Mouse (Mus musculus) brain, adult 2 months (tissue): ENCODE measurements around the gene Cbln3.

Experiments used
- DNase-seq: peaks from one replicate; pipeline ENCODE4 v3.0.0; 2011; ENCODE audit warnings: low read depth, low spot score

Cbln3 gene

DNA sequence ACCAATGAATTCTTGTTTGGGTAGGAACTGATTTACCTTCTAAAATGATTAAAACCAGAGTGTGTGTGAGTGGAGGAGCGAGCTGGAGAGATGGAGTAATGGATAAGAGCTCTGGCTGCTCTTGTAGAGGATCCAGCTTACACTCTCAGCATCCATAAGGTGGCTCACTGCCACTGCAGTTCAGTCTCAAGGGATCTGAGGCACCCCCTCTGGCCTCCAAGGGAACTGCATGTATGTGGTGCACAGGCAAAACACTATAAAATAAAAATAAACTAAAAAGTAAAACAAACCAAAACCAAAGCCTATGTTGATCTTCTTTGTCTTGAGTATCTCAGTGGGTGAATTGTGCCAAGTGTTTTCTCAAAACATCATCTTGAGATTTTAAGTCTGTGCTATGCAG is 4.6 kb downstream of the Cbln3 start:
- peak; percentile 94 for DNase-seq

DNA sequence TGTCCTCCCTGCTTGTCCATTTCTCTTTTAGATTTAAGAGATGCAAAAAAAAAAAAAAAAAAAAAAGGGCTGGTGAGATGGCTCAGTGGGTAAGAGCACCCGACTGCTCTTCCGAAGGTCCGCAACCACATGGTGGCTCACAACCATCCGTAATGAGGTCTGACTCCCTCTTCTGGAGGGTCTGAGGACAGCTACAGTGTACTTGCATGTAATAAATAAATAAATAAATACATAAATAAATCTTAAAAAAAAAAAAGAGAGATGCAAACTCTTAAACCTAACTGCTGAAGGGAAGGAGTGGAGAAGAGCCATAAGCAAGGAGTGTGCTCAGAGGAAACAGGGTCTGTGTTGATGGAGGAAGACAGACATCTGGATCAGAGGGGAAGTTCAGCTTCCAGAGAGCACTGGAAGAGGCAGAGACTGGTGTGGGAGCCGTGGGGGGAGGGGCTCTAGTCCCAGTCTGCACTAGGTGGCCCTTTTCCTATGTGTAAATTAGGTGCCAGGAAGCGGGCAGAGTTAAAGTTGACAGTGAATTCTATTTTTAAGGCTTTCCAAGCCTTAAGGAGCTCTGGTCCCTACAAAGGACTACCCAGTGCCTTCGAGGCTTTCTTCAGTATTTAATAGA is 5.8 kb downstream of the Cbln3 start:
- DNase-seq, result no peak

DNA sequence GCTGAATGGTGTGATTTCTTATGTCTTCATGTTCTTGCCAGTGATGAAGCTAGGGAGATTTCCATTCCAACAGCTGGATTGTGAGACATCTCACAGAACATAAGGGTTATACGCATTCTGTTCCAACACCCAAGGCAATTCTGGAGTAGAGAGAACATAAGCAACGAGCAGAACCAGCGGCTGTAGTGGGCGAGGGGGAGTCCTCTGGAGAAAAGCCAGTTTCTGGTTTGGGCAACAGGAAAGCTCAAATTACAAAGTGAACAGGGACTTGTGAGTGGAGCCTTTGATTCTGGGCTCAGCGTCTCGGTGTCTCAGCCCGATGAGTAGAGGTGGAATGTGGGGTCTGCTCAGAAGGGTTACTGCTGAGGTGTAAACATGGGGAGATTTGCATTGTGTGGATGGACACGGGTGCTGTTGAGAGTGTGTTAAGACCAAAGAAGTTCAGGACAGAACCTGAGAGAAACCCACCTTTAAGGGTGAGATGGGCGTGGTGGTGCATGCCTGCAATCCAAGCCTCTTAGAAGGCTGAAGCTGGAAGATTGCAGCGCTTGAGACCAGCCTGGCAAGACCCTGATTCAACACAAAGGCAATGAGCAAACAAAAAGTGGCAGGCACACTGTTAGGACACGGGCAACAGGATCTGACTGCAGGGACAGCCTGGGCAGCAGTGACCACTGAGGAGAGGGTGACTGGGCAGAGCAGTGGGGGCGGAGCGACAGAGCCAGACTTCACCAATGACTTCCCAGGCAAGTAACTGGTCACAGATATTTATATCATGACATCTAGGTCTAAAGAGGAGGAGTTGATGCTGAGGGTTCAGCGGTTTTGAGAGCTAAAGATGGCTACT is 6.5 kb downstream of the Cbln3 start:
- DNase-seq, result peak; percentile 71

DNA sequence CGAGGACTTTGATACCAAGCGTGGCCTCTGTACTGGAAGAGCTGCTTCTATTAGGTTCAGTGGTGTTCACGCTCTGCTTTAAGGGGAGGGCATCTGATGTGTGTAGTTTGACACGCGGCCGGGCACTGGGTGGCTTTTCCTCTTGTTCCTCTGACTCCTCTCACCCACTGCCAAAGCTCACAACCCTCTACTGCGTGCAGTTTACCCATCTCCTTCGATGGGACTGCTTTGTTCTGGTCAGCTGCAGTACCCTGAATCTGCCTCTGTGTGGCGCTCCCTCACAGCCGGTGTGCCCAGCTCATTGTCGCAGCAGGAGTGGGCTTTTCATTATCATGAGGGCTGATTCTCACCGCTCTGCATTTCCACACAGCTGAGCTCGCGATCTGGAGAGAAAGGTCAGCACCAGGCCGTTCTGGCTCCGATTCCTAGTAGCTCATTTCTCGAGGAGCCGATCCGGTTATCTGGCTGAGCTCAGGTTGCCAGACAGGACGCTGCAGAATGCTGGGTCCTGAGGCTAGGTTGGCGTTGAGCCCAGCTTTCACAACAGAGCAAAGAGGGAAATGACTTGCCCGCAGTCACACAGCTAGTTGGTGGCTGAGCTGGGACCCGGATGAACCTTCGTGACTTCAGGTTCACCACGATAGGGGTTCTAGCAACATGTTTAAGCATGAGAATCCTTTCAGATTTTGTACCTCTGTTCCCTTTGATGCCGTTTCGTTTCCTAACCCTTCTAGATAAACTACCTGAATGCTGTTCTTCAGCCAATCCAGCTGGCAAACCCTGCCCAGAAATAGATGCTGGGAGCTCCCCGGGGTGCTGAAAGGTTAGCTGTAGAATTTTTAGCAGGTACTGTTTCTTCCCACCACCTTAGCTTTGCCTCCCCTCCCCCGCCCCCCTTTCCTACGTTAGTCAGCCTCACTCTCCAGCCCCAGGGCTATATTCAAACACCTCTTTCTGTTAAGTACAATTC is 10.2 kb downstream of the Cbln3 start:
- DNase-seq, result peak; percentile 93

DNA sequence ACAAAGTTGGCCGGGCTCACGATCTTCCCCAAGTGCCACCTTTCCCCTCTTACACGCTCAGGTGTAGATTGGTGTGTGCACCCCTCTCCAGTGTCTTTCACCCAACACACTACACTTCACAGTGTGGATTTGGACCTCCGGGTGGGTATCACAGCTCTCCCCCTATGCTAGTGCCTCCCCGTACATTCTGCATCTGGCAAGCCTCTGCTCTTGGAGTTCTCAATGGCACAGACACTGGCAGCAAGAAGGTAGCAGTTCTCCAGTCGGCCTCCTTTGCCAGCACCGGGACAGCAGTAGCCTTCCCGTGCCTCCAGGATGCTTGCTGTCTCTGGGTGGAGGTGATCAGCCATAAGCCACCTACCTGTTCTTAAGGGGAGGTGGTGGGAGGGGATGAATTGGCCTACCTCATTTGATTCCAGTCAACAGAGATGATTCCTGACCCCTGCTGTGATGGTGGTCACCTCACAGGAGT is 10.9 kb downstream of the Cbln3 start:
- DNase-seq, result no peak

DNA sequence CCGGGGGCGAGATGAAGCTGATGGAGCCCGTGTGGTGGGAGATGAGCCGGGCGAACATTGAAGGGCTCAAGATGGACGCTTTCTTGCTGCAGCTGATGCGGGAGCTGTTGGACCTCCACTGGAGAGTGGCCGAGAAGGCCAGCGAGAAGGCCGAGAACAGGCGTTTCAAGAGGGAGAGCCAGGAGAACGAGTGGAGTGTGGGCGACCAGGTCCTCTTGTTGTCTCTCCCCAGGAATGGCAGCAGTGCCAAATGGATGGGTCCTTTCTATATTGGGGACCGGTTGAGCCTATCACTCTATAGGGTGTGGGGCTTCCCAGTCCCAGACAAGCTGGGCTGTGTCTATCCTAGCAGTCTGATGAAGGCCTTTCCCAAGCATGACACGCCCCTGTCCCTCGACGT is 11.6 kb downstream of the Cbln3 start:
- DNase-seq, result no peak

DNA sequence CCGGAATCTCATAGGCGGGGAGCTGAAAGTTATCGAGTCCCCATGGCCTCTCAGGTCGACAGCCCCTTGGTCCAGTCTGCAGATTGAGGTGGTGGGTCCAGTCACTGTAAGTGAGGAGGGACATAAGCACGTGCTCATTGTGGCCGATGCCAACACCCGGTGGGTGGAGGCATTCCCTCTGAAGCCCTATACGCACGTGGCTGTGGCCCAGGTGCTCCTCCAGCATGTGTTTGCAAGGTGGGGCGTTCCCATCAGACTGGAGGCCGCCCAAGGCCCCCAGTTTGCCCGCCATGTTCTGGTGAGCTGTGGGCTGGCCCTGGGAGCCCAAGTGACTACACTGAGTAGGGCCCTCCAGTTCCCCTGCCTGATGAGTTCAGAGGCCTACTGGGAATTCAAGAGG is 12.2 kb downstream of the Cbln3 start:
- DNase-seq, result no peak

DNA sequence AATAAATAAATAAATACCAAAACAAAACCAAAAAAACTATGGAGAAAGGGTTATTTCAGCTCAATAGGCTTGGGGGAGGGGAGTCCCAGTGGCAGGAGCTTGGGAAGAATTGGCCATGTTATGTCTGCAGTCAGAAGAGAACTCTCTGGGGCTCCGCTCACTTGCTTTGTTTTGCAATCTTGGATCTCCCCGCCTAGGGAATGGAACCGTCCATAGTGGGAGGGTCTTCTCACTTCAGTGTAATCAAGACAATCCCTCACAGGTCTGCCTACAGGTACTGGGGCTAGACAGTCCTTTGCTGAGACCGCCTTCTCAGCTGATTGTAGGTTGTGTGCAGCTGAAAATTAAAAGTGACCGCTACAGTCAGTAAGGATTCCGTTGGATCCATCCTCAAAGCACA is 14.7 kb downstream of the Cbln3 start:
- DNase-seq, result no peak

DNA sequence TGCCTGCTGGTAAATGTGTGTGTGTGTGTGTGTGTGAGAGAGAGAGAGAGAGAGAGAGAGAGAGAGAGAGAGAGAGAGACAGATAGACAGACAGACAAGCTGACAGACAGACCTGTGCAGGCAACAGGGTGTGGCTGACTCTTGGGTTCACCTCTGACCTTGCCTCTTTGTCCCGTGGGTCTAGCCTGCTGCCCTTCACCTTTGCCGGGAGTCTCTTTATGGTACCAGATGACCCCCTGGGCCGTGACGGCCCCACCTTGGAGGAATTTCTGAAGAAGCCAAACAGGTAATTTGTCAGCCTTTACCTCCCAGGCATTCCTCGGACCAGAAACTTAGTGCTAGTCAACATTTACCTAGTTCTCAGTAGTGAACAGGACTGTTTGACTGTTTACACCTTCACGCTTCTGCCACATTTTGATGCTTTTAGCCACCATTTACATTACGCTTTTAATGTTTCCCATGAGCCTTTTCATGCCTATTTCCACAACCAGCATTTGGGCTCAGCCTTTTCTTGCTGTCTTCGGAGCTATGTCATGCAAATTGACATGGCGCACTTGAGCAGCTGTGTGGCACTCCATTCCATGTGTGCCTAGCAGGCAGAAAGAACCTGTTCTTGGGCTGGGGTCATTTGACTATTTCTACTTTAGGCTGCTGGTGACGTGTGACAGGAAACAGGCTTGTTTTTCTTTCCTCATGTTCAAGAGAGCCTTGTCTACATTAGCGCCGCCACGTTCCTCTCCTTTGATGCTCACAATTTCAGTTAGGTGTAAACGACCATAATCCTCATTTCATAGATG is 15.8 kb downstream of the Cbln3 start:
- no peak for DNase-seq

DNA sequence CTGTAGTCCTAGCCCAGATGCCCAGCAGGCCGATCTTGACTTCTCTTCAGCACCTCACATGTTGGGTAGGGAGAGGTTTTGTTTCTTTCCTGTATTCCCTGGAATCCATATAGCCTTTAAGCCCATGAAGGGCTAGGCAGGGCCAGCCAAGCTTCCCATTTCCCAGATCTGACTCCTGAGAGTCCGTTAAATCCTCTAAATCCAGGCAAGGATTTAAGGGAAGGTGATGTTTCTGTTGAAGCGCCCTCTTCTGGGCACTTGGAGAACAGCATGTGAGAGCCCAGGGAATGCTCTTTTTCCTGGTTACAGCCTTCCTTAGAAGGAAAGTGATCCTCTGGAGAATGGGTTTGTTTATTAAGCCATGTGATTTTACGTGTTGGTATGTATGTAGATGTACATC is 17.2 kb downstream of the Cbln3 start:
- peak; percentile 73 for DNase-seq

DNA sequence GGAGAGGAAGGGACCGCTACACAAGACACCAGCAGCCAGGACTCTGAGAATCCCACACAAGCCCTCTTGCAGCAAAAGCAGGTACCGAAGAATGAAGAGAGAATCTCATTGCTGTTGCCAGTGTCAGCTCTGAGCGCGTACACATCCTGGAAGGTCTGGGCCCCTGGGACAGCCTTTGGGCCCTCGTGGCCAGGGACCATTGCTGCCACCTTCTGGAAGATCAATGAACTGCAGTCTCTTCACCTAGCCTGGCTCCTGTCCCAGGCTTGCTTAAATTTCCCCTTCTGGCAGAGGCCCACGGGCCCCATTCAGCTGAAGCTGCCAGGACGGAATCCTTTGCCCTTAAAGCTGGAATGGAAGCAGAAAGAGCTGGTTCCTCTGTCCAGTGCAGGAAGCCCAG is 20.4 kb downstream of the Cbln3 start:
- DNase-seq, result peak; percentile 62

DNA sequence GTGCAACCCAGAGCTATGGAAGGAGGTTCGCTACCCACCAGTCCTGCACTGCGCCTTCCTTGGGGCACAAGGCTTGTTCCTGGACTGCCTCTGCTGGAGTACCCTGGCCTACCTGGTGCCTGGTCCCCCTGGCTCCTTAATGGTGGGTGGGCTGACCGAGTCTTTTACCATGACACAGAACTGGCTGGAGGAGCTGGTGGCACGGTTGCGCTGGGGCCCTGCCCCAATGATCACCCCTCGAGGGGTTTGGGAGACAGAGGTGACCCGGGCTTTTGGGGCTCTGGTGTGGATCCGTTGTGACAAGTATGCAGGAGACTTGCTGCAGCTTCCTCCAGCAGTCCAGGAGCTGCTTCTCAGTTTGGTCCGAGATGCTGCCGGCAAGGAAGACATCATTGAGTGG is 21.2 kb downstream of the Cbln3 start:
- DNase-seq, result no peak

DNA sequence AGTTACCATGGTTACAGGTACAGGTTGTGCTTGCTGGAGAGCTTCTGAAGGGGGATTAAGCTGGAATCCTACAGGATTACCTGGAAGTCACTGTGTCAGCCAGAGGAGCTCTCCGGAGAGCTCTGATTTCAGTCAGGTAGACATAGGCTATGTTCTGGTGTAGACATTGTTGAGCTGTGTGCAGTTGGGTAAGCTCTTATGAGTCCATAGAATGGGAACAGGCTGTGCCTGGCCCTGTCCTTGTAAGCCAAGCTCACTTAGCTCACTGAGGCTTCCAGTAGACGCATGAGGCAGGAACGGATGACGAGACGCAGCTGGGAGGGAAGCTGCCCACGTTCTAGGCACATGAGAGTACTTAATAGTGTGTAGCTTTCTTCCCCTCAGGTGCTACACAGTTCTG is 22.0 kb downstream of the Cbln3 start:
- no peak for DNase-seq

DNA sequence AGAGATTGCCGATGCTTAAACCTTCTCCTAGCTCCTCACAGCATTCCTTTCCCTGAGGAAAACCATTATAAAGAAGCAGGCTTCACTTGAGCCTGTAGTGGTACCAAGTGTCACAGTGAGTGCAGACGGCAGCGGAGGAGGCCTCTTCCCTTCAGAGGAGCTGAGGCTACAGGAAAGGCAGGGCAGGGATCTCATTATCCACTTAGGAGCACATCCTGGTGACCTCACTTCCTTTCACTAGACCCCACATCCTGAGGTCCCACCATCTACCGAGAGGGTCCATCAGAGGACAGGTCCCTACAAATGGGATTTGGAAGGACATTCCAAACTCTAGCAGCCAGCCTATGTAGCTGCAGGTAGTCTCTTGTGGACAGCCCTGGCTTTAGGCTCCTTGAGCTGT is 26.6 kb downstream of the Cbln3 start:
- DNase-seq, result no peak

DNA sequence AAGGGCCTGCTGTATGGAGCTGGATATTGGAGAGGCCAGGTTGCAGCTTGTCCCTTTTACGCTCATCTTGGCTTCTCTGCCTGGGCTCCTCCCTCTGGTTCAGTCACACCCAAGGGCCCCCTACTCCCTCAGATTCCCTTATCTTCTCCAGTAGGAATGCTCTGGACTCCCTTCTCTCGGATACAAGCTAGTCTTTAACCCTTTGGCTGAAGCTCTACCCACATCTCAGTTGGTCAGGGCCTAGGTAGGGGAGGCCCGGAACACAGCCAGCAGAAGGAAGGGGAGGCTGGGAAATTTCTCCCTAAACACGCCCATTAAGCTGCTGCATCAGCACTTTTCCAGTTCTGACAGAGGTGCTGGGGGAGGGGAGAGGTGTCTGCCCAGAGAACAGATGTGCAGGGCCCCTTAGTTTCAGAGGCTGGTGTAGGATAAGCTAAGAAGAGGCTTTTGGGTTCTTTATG is 29.1 kb downstream of the Cbln3 start:
- peak; percentile 35 for DNase-seq

DNA sequence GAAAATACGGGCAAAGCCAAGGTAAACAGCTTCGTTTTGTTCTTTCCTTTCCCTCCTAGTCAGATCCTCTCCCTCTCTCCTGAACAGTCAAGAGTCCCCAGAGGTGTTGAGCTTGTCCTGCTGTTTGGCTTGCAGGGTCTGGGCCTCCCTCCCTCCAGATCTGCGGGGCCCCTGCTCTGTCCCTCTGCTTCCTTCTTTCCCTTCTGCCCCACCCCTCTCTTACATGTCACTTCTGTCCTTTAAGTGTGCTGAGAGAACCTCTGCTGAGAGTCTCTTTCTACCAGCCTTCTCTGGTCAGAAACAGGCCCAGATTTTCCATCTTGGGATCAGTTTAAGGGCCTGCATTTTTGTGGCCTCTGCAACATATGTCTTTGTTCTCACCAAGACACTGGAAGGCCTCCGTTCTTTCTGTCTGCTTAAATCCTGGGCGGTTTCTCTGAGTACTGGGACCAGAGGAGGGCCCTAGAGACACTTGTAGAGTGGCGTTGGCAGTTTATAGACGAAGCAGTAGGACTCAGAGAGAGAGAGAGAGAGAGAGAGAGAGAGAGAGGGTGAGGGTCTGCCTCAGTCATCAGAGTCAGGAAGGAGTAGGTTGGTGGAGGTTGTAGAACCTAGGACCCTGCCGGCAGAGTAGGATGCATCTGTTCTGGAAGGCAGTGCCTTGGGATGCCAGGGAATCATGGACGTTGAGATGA is 29.6 kb downstream of the Cbln3 start:
- peak; percentile 20 for DNase-seq

DNA sequence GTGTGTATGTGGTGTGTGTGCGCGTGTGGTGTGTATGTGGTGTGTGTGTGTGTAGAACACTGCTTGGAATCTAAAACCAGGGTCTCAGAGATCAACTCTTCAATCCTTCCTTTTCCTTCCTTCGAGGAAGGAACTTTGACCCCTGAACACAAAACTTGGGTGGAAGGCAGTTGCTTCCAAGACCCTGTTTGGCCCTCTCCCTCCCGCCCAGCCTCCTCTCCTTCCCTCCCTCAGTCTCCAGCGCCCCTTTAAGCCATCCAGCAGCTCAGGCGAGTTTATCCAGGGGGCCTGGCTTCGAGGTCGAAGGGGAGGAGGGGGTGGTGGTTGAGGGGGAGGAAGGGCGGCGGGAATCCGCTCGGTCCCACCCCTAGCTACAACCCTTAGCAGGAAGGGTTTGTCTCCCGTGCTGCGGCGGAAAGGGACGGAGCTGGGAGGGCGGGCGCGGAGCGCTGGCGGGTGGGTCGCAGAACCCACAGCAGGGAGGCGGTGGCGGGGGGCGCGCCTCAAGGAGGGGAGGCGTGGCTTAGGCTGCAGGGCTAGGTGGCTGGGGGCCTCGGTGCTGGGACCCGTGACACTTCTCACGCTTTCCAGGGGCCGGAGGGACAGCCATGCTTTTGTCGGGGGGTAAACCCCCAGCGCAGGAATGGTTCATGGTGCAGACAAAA is 30.4 kb downstream of the Cbln3 start, which contains the start of gene Nynrin:
Gene Nynrin (plus strand): TSS at position 390 of the 665 bp plus-strand sequence.
- peak; percentile 25 for DNase-seq

DNA sequence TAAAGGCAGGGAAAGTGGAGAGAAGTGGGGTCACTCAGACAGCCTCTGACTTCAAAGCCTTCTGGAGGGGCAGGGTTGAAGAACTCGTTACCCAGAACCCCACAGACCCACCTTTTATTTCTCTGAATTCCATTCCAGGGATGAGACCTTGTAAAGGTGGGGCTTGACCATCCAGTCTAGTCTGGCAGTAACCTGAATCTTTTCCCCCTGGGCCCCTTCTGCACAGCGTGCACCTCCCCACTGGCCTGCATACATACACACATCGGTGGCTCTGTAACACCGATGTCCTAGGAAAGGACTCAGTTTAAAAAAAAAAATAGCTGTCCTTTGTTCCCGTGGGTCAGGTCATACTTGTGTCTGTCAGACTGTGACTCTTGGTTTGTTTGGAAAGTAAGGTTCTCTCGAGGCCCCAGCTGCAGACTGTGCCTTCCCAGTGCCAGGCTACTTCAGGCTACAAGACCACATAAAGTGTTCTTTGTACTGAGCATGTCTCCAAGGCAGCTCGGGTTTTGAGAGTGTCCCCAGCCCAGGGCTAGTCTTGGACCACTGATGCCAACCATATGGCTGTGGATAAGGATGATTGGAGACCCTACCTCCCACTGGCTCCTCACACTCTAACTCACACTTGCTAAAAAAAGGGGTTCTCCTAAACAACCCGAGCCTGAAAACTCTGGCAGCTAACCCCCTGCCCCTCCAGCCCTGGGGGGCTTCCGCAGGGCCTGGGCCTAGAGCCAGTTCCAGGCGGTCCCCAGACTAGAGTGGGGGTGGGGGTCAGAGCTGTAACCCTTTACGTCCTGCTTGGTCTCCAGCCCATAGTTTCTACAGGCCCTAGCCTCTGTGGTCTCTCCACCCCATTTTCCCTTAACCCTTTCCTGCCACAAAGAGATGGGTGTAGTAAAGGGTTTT is 31.3 kb downstream of the Cbln3 start:
- DNase-seq, result peak; percentile 11

DNA sequence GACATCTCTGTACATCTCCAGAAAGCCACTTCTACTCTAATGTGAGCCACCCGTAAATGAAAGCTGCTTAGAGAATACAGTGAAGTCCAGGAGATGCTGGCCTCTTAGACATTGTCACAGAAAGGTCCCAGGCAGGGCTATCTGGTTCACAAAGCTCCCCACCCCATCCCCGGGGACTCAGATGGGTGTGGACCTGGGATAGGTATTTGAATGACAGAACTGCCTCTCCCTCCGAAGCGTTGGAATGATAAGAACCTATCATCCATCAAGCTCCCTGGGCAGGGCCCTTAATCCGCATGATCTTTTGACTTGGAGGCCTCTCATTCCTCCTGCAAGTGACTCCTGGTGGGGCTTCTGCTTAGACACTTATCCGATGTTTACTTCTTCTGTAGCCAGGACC is 33.3 kb downstream of the Cbln3 start:
- no peak for DNase-seq
